Mouse (Mus musculus): ENCODE data around the gene Srrm2.

DNA sequence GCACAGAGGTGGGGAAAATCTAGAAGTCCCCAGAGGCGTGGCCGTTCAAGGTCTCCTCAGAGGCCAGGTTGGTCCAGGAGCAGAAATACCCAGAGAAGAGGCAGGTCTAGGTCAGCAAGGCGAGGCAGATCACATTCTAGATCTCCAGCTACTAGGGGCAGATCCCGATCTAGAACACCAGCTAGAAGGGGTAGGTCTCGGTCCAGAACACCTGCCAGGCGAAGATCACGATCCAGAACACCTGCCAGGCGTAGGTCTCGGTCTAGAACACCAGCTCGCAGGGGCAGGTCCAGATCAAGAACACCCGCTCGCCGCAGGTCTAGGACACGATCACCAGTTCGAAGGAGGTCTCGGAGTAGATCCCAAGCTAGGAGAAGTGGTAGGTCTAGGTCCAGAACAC is 25.3 kb downstream of the Srrm2 start:
- TF ChIP-seq ZNF384 (IDR thresholded peaks at IDR 0.05; ENCODE audit: low read depth, low read length), result no peak
- TF ChIP-seq HCFC1 (IDR thresholded peaks at IDR 0.05; ENCODE audit: borderline replicate concordance, insufficient read depth, low read length), result no peak
- no peak for TF ChIP-seq CHD2 (IDR thresholded peaks at IDR 0.05; ENCODE audit: low read depth, low read length)
- TF ChIP-seq ZC3H11A (IDR thresholded peaks at IDR 0.05; ENCODE audit: borderline replicate concordance, low read depth, low read length), result no peak
- no peak for TF ChIP-seq MAFK (IDR thresholded peaks at IDR 0.05; ENCODE audit: insufficient read depth, low read depth, low read length)
